Mouse (Mus musculus) stomach, embryonic 16.5 days (tissue): ENCODE results near the gene Evc2. TPM values are rescaled to one million over a fixed set of nuclear protein-coding genes. Genes with fewer than 3 reads are reported as not detected.

ENCODE experiments used
- ATAC-seq: fragments of 200-750 bp; cut with Nextera tagmentation; 2 replicates; pipeline ENCODE4 v1.8.0; 2017; ENCODE audit warnings: moderate number of reproducible peaks, moderate TSS enrichment; ENCODE audit not compliant: insufficient read depth, low FRiP score
- H3K27ac ChIP-seq: fragments of 300-500 bp; sonication (generic); 2 replicates; pipeline ENCODE4 v1.5.1; 2014; ENCODE audit warnings: low read length
- H3K27me3 ChIP-seq: fragments of 300-500 bp; sonication (generic); 2 replicates; pipeline ENCODE4 v1.6.1; 2014; ENCODE audit warnings: low read length, control low read depth, mixed read lengths; ENCODE audit not compliant: control insufficient read depth, insufficient read depth
- H3K36me3 ChIP-seq: fragments of 300-500 bp; sonication (generic); 2 replicates; pipeline ENCODE4 v1.6.1; 2014; ENCODE audit warnings: low read length; ENCODE audit not compliant: control insufficient read depth, insufficient read depth
- H3K4me1 ChIP-seq: fragments of 300-500 bp; sonication (generic); 2 replicates; pipeline ENCODE4 v1.6.1; 2014; ENCODE audit warnings: low read length, control low read depth, mixed read lengths; ENCODE audit not compliant: control insufficient read depth, insufficient read depth
- H3K4me2 ChIP-seq: fragments of 300-500 bp; sonication (generic); 2 replicates; pipeline ENCODE4 v1.6.1; 2014; ENCODE audit warnings: low read depth, low read length, mixed read lengths
- H3K4me3 ChIP-seq: fragments of 300-500 bp; sonication (generic); replicated peaks from 2 replicates; pipeline ENCODE4 v1.5.1; 2014; ENCODE audit warnings: mild to moderate bottlenecking, low read length
- H3K9ac ChIP-seq: fragments of 300-500 bp; sonication (generic); 2 replicates; pipeline ENCODE4 v1.6.1; 2014; ENCODE audit warnings: low read length
- H3K9me3 ChIP-seq: fragments of 300-500 bp; sonication (generic); replicated peaks from 2 replicates; pipeline ENCODE4 v1.6.1; 2016; ENCODE audit warnings: low read length, control low read depth; ENCODE audit not compliant: control insufficient read depth
- WGBS: fragments of 180-500 bp; shearing (Covaris S2); extraction: QIAGEN DNeasy Blood & Tissue Kit; methylation state at CpG from one replicate; pipeline ENCODE4 v1.1.7; 2014; 5-methylcytosine and 5-hydroxymethylcytosine counted together
- polyA plus RNA-seq: library from polyadenylated mRNA; unstranded; fragments of >200 nt; fragmentation: Nextera tagmentation; extraction: Ambion mirVana; gene quantifications from 2 replicates; pipeline ENCODE4 v1.2.1, GENCODE M21; 2015

Gene Evc2
- polyA plus RNA-seq, 1 experiment from 2014 or later = 12.5 TPM

DNA sequence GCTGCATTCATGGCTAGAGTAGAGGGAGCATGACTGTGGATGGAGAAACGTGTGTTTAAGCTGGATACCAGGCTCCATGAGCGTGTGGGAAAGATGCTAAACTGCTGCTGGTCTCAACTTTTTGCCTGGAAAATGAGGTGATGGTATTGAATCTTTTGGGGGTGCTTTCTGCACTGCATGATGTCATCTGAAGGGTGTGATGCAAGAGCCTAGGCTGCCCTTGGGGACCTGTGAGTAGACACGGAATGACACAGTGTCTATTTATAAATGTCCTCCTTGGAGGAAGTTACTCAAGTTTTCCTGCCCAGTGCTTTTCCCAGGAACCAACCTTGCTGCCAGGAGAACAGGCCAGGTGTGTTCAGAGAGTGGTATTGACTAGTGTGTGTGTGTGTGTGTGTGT is 50.3 kb downstream of the Evc2 start:
- Histone ChIP-seq H3K4me1 (no peaks in the 10 kb centered on the region), H3K4me3 (no peak overlapping the region), H3K36me3 (no peaks in the 10 kb centered on the region), H3K9ac (no peak overlapping the region), H3K9me3 (no peaks in the 10 kb centered on the region), H3K4me2 (no peak overlapping the region), H3K27ac (no peak overlapping the region), H3K27me3 (no peaks in the 10 kb centered on the region)
- 83% methylated on average over 3 of the region's 3 CpGs for WGBS
- no peak for ATAC-seq

DNA sequence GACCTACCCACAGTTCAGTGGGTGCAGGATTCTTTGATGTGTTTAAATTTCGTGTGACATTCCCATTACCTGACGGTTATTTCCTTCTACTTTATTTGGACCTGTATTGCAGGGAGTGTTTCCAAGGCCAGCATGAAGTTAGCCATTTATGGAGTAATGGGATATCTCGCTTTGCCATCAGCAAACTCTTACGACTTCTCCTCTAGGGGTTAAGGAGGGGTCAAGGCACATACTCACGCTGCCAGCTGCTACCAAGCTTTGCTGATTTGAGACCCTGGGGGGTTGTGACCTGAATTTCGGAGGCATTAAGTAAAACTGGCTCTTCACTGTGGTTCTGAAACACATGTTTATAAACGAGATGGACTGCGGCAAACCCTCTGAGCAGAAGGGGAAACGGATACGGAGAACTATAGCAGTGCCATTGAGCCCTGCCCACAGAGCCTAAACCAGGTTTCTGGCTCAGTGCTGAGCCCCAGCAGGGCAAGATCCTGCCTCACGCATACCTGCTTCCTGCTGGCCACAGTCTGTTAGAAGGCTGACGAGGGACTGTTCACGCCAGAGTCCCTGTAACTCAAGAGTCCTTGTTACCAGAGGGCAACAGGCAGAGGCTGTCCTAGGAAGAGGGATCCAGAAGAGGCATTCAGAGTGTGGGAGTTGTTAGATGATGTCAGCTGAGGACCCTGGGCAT is 51.7 kb downstream of the Evc2 start:
- no peak overlapping the region for H3K9ac ChIP-seq
- no peaks in the 10 kb centered on the region for H3K9me3 ChIP-seq
- H3K27me3 ChIP-seq = no peaks in the 10 kb centered on the region
- WGBS = 54% methylated on average over 13 of the region's 13 CpGs
- H3K27ac ChIP-seq = no peak overlapping the region
- H3K4me3 ChIP-seq = no peak overlapping the region
- ATAC-seq = no peak
- H3K36me3 ChIP-seq = no peaks in the 10 kb centered on the region
- H3K4me1 ChIP-seq = no peaks in the 10 kb centered on the region
- no peak overlapping the region for H3K4me2 ChIP-seq

DNA sequence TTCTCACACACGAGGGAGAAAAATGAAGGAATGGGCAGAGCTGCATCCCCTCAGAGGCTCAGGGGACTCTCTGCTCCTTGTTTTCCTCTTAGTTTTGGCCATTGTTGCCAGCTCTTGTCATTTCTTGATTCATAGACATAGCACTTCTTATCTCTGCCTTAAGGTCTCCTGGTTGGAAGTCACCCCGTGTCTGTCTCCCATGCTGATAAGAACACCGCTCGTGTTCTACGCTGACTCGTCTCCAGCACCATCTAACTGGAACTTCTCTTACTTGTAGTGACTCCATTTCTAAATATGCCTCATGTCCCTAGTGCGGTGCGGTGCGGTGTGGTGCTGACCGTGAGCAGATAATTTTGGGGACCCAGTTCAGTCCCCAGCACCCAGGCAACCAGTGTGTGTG is 52.6 kb downstream of the Evc2 start:
- WGBS = 87% methylated on average over 10 of the region's 10 CpGs
- ATAC-seq = no peak

DNA sequence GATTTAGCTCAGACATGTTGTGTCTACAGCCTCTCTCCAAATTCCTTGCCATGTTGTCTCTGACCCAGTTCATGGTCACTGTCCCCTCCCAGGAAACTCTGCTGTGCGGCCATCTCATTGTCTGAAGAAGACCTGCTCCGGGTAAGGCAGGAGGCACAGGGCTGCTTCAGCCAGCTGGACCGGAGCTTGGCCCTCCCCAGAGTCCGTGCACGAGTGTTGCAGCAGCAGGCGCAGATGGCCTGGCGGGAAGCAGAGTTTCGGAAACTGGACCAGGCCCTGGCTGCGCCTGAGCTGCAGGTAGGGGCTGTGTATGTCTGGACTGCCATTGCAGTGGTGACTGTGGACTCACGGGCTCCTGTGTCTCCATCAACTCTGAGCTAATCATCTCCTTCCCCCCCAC is 53.6 kb downstream of the Evc2 start:
- Histone ChIP-seq H3K4me3 (no peak overlapping the region), H3K9me3 (no peaks in the 10 kb centered on the region), H3K27me3 (no peaks in the 10 kb centered on the region), H3K27ac (no peak overlapping the region), H3K9ac (no peak overlapping the region), H3K4me2 (no peak overlapping the region), H3K36me3 (0 out of 2 replicates have a peak, but pooled peaks cover 2% of the 10 kb centered on the region), H3K4me1 (no peaks in the 10 kb centered on the region)
- WGBS = 88% methylated on average over 10 of the region's 10 CpGs
- no peak for ATAC-seq

More for the DNA sequence above, 52.6 kb downstream of the Evc2 start:
- no peak overlapping the region for H3K9ac ChIP-seq
- H3K4me1 ChIP-seq = no peaks in the 10 kb centered on the region
- H3K36me3 ChIP-seq = no peaks in the 10 kb centered on the region
- no peaks in the 10 kb centered on the region for H3K9me3 ChIP-seq
- no peaks in the 10 kb centered on the region for H3K27me3 ChIP-seq
- no peak overlapping the region for H3K27ac ChIP-seq
- no peak overlapping the region for H3K4me3 ChIP-seq
- H3K4me2 ChIP-seq = no peak overlapping the region

DNA sequence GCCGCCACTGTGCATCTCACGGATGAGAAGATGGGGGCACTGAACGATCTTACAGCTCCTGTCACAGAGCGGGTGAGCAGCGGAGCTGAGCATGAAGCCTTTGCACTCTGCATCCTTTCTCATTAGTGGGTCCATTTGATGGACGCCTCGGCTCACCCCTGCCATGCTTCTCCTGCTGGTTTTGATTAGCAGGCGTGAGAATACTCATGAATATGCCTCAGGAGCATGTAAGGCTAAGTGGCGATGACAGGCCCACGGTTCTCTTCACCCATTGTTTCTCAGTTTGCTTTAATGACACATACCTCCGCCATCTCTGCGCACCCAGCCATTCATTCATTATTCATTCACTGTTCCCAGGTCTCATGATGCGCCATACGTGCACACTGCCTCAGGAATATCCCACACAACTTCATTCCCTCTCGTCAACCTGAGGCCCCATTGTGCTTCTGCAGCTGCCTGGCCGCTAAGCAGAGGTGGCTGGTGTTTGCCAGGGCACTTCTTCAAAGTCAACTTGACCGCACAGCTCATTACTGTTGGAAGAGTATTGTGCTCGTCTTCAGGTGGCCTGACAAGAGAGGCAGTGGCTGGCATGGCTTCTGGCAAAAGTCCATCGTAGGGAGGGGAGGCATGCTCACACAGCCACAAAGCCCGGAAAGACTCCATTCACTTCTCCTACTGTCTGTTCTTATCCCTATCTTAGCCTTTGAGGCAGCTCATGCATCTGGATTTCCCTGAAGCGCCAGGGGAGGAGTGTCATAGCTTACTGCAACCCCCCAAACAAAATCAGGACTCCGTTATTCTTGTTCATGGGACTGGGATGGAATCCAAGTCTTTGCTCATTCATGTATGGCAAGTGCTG is 57.1 kb downstream of the Evc2 start:
- no peak overlapping the region for H3K4me3 ChIP-seq
- H3K27ac ChIP-seq = no peak overlapping the region
- H3K4me2 ChIP-seq = no peak overlapping the region
- WGBS = 88% methylated on average over 22 of the region's 22 CpGs
- H3K27me3 ChIP-seq = no peaks in the 10 kb centered on the region
- H3K36me3 ChIP-seq = 0 out of 2 replicates have a peak, but pooled peaks cover 2% of the 10 kb centered on the region
- no peaks in the 10 kb centered on the region for H3K4me1 ChIP-seq
- ATAC-seq = no peak
- H3K9me3 ChIP-seq = no peaks in the 10 kb centered on the region
- H3K9ac ChIP-seq = no peak overlapping the region

DNA sequence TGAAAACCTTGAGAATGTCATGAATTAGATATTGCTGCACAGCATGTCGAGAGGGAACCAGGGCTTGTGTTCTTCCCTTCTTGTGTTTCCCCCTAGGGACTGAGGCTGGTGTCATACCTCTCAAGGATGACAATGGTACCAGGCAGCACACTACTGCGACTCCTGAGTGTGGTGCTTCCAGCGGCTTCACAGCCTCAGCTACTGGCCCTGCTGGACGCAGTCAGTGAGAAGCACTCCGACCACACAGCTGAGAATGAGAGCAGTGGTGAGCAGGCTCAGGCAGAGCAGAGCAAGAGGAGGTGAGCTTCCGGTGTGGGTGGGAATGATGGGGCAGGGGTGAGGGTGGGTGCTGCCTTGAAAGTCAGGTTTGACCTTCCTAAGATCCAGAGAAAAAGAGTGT is 80.7 kb downstream of the Evc2 start:
- WGBS = 86% methylated on average over 6 of the region's 6 CpGs
- no peak for ATAC-seq
- no peaks in the 10 kb centered on the region for H3K9me3 ChIP-seq

DNA sequence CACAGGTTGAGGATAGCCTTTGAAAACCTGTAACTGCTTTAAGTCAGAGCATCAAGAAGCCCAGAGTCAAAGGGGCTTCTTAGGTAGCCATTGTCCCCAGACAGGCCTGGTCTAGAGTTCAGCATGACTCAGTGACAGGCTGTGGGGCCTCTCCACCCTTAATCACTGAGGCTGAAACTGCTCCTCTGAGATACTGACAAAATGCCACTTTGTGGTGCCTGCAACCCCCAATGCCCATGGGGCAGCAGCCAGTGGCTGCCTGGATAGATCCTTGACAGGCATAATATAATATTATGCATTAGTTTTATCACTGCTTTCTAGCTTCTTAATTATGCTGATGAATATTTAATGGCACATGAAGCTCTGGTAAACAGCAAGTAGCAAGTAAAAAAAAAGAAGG is 88.9 kb downstream of the Evc2 start:
- H3K27me3 ChIP-seq = no peaks in the 10 kb centered on the region
- no peak overlapping the region for H3K9ac ChIP-seq
- no peaks in the 10 kb centered on the region for H3K9me3 ChIP-seq
- no peak overlapping the region for H3K4me2 ChIP-seq
- no peak for ATAC-seq
- H3K4me3 ChIP-seq = no peak overlapping the region
- no peaks in the 10 kb centered on the region for H3K36me3 ChIP-seq
- H3K27ac ChIP-seq = no peak overlapping the region
- no peaks in the 10 kb centered on the region for H3K4me1 ChIP-seq

More for the DNA sequence above, 80.7 kb downstream of the Evc2 start:
- no peak overlapping the region for H3K4me3 ChIP-seq
- H3K27ac ChIP-seq = no peak overlapping the region
- no peaks in the 10 kb centered on the region for H3K36me3 ChIP-seq
- no peaks in the 10 kb centered on the region for H3K4me1 ChIP-seq
- no peak overlapping the region for H3K4me2 ChIP-seq
- H3K9ac ChIP-seq = no peak overlapping the region
- H3K27me3 ChIP-seq = no peaks in the 10 kb centered on the region

DNA sequence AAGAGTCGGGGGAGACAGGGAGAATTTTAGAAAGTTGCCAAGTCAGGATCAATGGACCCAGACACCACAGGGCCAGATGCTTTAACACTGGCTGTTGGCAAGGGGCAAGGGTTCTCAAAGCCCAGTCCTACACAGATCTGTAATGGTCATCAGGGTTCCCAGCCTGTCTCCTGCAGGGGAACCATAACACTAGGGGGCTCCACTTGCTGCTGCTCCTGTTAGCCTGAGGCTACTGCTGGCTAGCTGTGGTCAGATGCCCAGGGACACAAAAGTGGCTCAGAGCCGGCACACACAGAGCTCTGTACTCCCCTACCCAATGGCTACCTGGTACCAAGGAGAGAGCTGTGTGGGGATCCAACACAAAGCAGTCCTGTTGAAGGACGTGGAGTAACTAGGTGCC is 97.1 kb downstream of the Evc2 start:
- Histone ChIP-seq H3K9me3 (no peaks in the 10 kb centered on the region), H3K27ac (no peak overlapping the region), H3K36me3 (no peaks in the 10 kb centered on the region), H3K9ac (no peak overlapping the region), H3K4me1 (no peaks in the 10 kb centered on the region), H3K4me2 (no peak overlapping the region), H3K4me3 (no peak overlapping the region), H3K27me3 (no peaks in the 10 kb centered on the region)
- ATAC-seq = no peak
- WGBS = 72% methylated on average over 3 of the region's 3 CpGs

DNA sequence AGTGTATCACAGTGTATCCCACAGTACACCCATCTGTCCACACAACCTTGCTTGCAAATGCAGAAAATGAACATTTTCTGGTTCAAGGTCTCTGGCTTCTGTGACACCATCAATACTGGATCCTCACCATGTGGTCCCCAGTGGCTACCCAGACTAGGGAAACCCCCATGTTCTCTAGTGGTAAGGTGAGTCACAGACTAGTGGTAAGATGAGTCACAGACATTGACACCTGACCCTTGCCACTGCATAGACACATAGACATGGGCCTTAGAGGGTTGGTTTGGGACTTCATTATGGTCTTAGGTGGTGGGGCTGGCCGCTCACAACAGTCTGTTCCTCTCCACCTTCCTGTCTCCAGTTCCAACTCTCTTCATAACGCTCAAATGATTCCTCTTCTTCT is 104.5 kb downstream of the Evc2 start:
- Histone ChIP-seq H3K4me2 (no peak overlapping the region), H3K27ac (no peak overlapping the region), H3K9ac (no peak overlapping the region), H3K4me3 (no peak overlapping the region), H3K9me3 (no peaks in the 10 kb centered on the region; the same call in 1 of the 2 replicates), H3K4me1 (no peaks in the 10 kb centered on the region), H3K36me3 (no peaks in the 10 kb centered on the region), H3K27me3 (no peaks in the 10 kb centered on the region)
- ATAC-seq = no peak
- 77% methylated on average over 2 of the region's 2 CpGs for WGBS
